Mouse (Mus musculus) limb, embryonic 13.5 days (tissue): ENCODE data around the gene Zfp775. TPM values are rescaled to one million over a fixed set of nuclear protein-coding genes. Genes with fewer than 3 reads are reported as not detected.

Source experiments
- ATAC-seq: fragments of 200-750 bp; cut with Nextera tagmentation; 2 replicates; pipeline ENCODE4 v1.8.0; 2017; ENCODE audit warnings: low read depth, moderate number of reproducible peaks, moderate TSS enrichment; ENCODE audit not compliant: low FRiP score
- H3K27ac ChIP-seq: fragments of 300-500 bp; sonication (generic); 2 replicates; pipeline ENCODE4 v1.5.1; 2015; ENCODE audit warnings: inconsistent platforms, mild to moderate bottlenecking, moderate library complexity
- H3K27me3 ChIP-seq: fragments of 300-500 bp; sonication (generic); 2 replicates; pipeline ENCODE4 v1.6.1; 2015; ENCODE audit warnings: mild to moderate bottlenecking, inconsistent platforms
- H3K36me3 ChIP-seq: fragments of 300-500 bp; sonication (generic); 2 replicates; pipeline ENCODE4 v1.6.1; 2015; ENCODE audit warnings: inconsistent platforms, mild to moderate bottlenecking, moderate library complexity
- H3K4me1 ChIP-seq: fragments of 300-500 bp; sonication (generic); 2 replicates; pipeline ENCODE4 v1.6.1; 2015; ENCODE audit warnings: inconsistent platforms
- H3K4me2 ChIP-seq: fragments of 300-500 bp; sonication (generic); replicated peaks from 2 replicates; pipeline ENCODE4 v1.6.1; 2015; ENCODE audit warnings: inconsistent platforms, mild to moderate bottlenecking, moderate library complexity
- H3K4me3 ChIP-seq: fragments of 300-500 bp; sonication (generic); 2 replicates; pipeline ENCODE4 v1.5.1; 2015; ENCODE audit warnings: moderate library complexity, mild to moderate bottlenecking, inconsistent platforms
- H3K9ac ChIP-seq: fragments of 300-500 bp; sonication (generic); 2 replicates; pipeline ENCODE4 v1.6.1; 2015; ENCODE audit warnings: mild to moderate bottlenecking, inconsistent platforms
- H3K9me3 ChIP-seq: fragments of 300-500 bp; sonication (generic); 2 replicates; pipeline ENCODE4 v1.6.1; 2016; ENCODE audit warnings: inconsistent platforms
- WGBS: fragments of 180-500 bp; shearing (Covaris S2); methylation state at CpG from one replicate; pipeline ENCODE4 v1.1.7; 2015; 5-methylcytosine and 5-hydroxymethylcytosine counted together
- polyA plus RNA-seq: library from polyadenylated mRNA; unstranded; fragments of >200 nt; fragmentation: Nextera tagmentation; extraction: Ambion mirVana; gene quantifications from 2 replicates; pipeline ENCODE4 v1.2.1, GENCODE M21; 2015

Gene Zfp775
- polyA plus RNA-seq, 1 experiment from 2014 or later: 7.2 TPM

DNA sequence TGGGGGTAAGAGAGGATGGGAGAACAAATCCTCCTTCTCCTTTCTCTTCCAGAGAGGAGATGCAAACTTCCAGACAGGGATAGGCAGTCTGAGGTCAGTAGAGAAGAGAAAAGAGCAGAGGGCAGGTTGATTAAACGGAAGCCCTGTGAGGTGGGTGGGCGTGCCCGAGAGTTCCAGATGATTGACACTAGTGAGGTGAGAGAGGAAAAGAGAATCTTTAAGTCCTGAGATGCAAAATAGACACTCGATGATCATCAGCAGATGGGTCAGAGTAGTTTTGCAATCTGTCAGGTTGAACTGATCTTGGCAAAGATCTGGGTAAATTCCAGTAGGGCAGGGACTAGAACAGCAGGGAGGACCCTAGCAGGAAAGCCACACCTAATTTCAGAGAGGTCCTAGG lies 62.9 kb downstream of the Zfp775 start:
- no peak overlapping the region for H3K27ac ChIP-seq
- H3K4me3 ChIP-seq: no peak overlapping the region
- H3K9me3 ChIP-seq: no peaks in the 10 kb centered on the region
- no peaks in the 10 kb centered on the region for H3K4me1 ChIP-seq
- H3K27me3 ChIP-seq: no peaks in the 10 kb centered on the region
- H3K9ac ChIP-seq: no peak overlapping the region
- H3K4me2 ChIP-seq: no peak overlapping the region
- no peaks in the 10 kb centered on the region for H3K36me3 ChIP-seq
- WGBS: 89% methylated on average over 4 of the region's 4 CpGs
- ATAC-seq: no peak

DNA sequence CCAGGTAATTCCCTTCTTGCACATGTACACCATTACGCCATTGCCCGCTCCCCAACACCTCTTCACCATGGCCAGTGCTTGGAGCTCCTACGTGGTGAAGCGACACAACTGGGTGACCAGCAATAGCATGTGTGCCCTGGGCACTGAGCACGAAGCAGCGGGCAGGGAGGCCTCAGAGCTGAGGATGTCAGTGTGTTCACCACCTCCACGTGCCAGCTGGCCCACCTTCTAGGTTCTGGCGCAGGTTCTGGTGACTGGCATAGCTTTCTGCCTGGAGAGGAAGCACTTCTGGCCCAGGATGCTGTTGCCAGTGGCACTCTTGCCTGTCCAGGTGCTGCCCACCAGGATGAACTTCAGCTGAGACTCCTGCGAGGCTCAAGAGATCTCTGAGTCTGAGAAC lies 63.6 kb downstream of the Zfp775 start:
- ATAC-seq: no peak
- no peaks in the 10 kb centered on the region for H3K27me3 ChIP-seq

DNA sequence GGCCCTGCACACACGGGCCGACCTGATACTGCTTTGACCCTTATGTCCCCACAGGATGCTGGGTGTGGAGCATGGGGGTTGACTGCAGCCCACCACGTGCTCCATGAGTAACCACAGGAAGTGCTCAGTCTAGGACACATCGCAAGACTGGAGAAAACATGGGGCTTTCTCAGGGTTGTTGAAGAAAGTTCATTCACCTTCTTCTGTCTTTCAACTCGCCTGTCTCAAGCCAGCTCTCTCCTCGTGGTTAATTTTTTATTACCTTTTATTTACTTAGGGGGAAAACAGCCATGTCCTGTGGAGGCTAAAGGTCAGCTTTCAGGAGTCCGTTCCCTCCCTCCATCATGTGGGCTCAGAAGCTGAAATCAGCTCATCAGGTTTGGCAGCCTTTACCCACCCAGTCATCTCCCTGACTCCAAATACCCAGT lies 64.3 kb downstream of the Zfp775 start:
- 29% methylated on average over 7 of the region's 7 CpGs for WGBS

More for the DNA sequence above, 63.6 kb downstream of the Zfp775 start:
- H3K4me1 ChIP-seq: no peaks in the 10 kb centered on the region
- H3K4me3 ChIP-seq: no peak overlapping the region
- H3K36me3 ChIP-seq: no peaks in the 10 kb centered on the region
- WGBS: 95% methylated on average over 9 of the region's 9 CpGs
- H3K9ac ChIP-seq: no peak overlapping the region
- no peak overlapping the region for H3K27ac ChIP-seq
- no peak overlapping the region for H3K4me2 ChIP-seq
- H3K9me3 ChIP-seq: no peaks in the 10 kb centered on the region

DNA sequence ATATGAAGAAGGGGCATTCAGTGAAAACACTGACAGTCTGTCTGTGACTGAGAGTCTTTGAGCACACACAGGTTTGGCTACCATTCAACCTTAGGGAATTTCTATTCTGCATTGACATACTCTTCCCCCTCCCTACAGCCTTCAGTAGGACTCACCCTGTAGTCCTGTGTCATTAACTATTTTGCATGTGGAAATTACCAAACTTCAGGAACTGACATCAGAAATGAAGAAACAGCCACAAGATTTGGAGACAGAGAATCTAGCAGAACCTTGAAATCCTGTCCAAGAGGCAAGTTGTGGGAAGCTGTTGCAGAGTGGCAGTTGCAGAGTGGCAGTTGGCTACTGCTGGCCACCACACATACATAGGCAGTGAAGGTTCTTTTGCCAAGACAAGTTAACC lies 66.2 kb downstream of the Zfp775 start:
- H3K4me2 ChIP-seq: no peak overlapping the region
- H3K36me3 ChIP-seq: no peaks in the 10 kb centered on the region
- ATAC-seq: no peak
- H3K27me3 ChIP-seq: no peaks in the 10 kb centered on the region
- no peaks in the 10 kb centered on the region for H3K4me1 ChIP-seq
- H3K27ac ChIP-seq: no peak overlapping the region
- H3K9ac ChIP-seq: no peak overlapping the region
- H3K9me3 ChIP-seq: no peaks in the 10 kb centered on the region
- H3K4me3 ChIP-seq: no peak overlapping the region

More for the DNA sequence above, 64.3 kb downstream of the Zfp775 start:
- H3K27me3 ChIP-seq: no peaks in the 10 kb centered on the region
- H3K27ac ChIP-seq: no peak overlapping the region
- no peaks in the 10 kb centered on the region for H3K9me3 ChIP-seq
- no peak overlapping the region for H3K9ac ChIP-seq
- no peak overlapping the region for H3K4me2 ChIP-seq
- H3K4me1 ChIP-seq: no peaks in the 10 kb centered on the region
- no peak overlapping the region for H3K4me3 ChIP-seq
- ATAC-seq: no peak
- H3K36me3 ChIP-seq: no peaks in the 10 kb centered on the region

DNA sequence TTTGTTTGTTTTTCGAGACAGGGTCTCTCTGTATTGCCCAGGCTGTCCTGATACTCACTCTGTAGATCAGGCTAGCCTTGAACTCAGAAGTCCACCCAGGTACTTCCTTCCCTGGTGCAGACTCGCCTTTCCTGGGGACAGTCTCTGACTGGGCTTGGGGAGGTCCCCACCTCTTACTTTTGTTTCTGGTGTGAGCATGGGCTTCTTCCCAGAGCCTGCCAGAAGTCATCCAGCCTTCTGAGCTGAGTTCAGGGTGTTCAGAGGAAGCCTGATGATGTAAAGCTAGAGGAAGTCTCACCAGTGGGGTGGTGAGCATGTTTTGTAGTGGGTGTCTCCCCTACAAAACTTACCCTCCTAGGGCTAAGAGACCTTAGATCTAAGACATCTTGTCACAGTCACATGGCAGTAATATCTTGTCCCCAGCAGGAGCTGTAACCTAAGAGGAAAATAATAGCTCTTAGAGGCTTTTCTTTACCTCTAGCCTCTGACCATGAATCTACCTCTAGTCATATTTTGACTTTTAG lies 67.6 kb downstream of the Zfp775 start:
- ATAC-seq: no peak
- no peaks in the 10 kb centered on the region for H3K27me3 ChIP-seq
- H3K36me3 ChIP-seq: no peaks in the 10 kb centered on the region
- no peak overlapping the region for H3K9ac ChIP-seq
- no peak overlapping the region for H3K27ac ChIP-seq
- H3K4me2 ChIP-seq: no peak overlapping the region
- 68% methylated on average over 2 of the region's 2 CpGs for WGBS
- no peak overlapping the region for H3K4me3 ChIP-seq
- H3K9me3 ChIP-seq: no peaks in the 10 kb centered on the region
- H3K4me1 ChIP-seq: no peaks in the 10 kb centered on the region

Other genes with a start within 250 kb of the Zfp775 start
- 25.4 and 29.5 TPM in 2 replicates for gene Krba1, start 206.5 kb upstream of the Zfp775 start, polyA plus RNA-seq
- gene Zfp467, start 156.2 kb upstream of the Zfp775 start, polyA plus RNA-seq: 23.0 and 24.7 TPM in 2 replicates
- 0.23 and 0.47 TPM in 2 replicates for gene Sspo, start 153.8 kb upstream of the Zfp775 start, polyA plus RNA-seq
- 9.2 and 9.3 TPM in 2 replicates for gene Atp6v0e2, start 64.4 kb upstream of the Zfp775 start, polyA plus RNA-seq
- gene Lrrc61, start 47.3 kb upstream of the Zfp775 start, polyA plus RNA-seq: 6.9 and 11.6 TPM in 2 replicates
- gene Rarres2, start 29.3 kb upstream of the Zfp775 start, polyA plus RNA-seq: 10.3 and 10.9 TPM in 2 replicates
- gene Gm45021, start 12.5 kb upstream of the Zfp775 start, polyA plus RNA-seq: not detected in 2 replicates
- gene Repin1, start 8.2 kb upstream of the Zfp775 start, polyA plus RNA-seq: 30.7 and 34.1 TPM in 2 replicates
- gene Gm44965, start 8.1 kb upstream of the Zfp775 start, polyA plus RNA-seq: 0.73 TPM in 1 of 2 replicates, not detected in the other
- 0.75 and 0.89 TPM in 2 replicates for gene AI854703, start 24.7 kb downstream of the Zfp775 start, polyA plus RNA-seq
- gene Gimap8, start 45.2 kb downstream of the Zfp775 start, polyA plus RNA-seq: 0.70 and 0.86 TPM in 2 replicates
- gene Gimap9, start 74.1 kb downstream of the Zfp775 start, polyA plus RNA-seq: 7.0 and 7.7 TPM in 2 replicates
- gene Gimap4, start 82.5 kb downstream of the Zfp775 start, polyA plus RNA-seq: 12.5 and 12.9 TPM in 2 replicates
- 18.1 and 18.5 TPM in 2 replicates for gene Gimap6, start 106.2 kb downstream of the Zfp775 start, polyA plus RNA-seq
- 0.94 and 2.3 TPM in 2 replicates for gene Gm28053, start 116.5 kb downstream of the Zfp775 start, polyA plus RNA-seq
- not detected in 2 replicates for gene Gimap7, start 116.6 kb downstream of the Zfp775 start, polyA plus RNA-seq
- 9.8 and 10.4 TPM in 2 replicates for gene Gimap1, start 137.0 kb downstream of the Zfp775 start, polyA plus RNA-seq
- 3.0 and 3.4 TPM in 2 replicates for gene Gimap5, start 144.1 kb downstream of the Zfp775 start, polyA plus RNA-seq
- gene Gimap3, start 168.8 kb downstream of the Zfp775 start, polyA plus RNA-seq: not detected in 2 replicates
- gene Tmem176a, start 238.9 kb downstream of the Zfp775 start, polyA plus RNA-seq: 56.6 and 63.0 TPM in 2 replicates
- 224 and 226 TPM in 2 replicates for gene Tmem176b, start 239.4 kb downstream of the Zfp775 start, polyA plus RNA-seq